Mouse (Mus musculus) ES-E14 (cell line): Measurements from ENCODE around the gene Coro1c.

Source experiments
- CHD2 ChIP-seq: IDR thresholded peaks from 2 replicates; pipeline ENCODE4 v1.6.1; 2014; ENCODE audit warnings: mild to moderate bottlenecking, low read depth, low read length, inconsistent platforms
- HCFC1 ChIP-seq: IDR thresholded peaks from 2 replicates; pipeline ENCODE4 v1.6.1; 2012; ENCODE audit warnings: low read length, inconsistent platforms, borderline replicate concordance; ENCODE audit not compliant: insufficient read depth
- MAFK ChIP-seq: IDR thresholded peaks from 2 replicates; pipeline ENCODE4 v1.6.1; 2014; ENCODE audit warnings: mild to moderate bottlenecking, low read depth, low read length, inconsistent platforms; ENCODE audit not compliant: insufficient read depth
- ZC3H11A ChIP-seq: IDR thresholded peaks from 2 replicates; pipeline ENCODE4 v1.6.1; 2012; ENCODE audit warnings: low read depth, mild to moderate bottlenecking, inconsistent platforms, low read length, borderline replicate concordance
- ZNF384 ChIP-seq: IDR thresholded peaks from 2 replicates; pipeline ENCODE4 v1.6.1; 2012; ENCODE audit warnings: low read depth, low read length, inconsistent platforms

GRCm38 (mm10) chr5:113808177-113808576, 100.4 kb downstream of the Coro1c start:
- TF ChIP-seq ZC3H11A (no peak), HCFC1 (no peak), CHD2 (no peak), MAFK (no peak), ZNF384 (no peak)
